Mouse (Mus musculus): Measurements from ENCODE around the gene Tmem132b. TPM values are rescaled to one million over a fixed set of nuclear protein-coding genes. Genes with fewer than 3 reads are reported as not detected.

Gene Tmem132b
- polyA plus RNA-seq, 1 experiment from 2014 or later = 8.4 TPM

- no peaks in the 10 kb centered on the region for H3K4me1 ChIP-seq (replicated peaks; ENCODE audit: control insufficient read depth, insufficient read depth, low read length)
- H3K4me3 ChIP-seq (replicated peaks; ENCODE audit: low read length) = no peak overlapping the region
- no peak for ATAC-seq
- no peak overlapping the region for H3K9ac ChIP-seq (replicated peaks; ENCODE audit: low read depth, low read length)
- 100% methylated on average over 1 of the region's 1 CpGs for WGBS
- H3K9me3 ChIP-seq (ENCODE audit: control insufficient read depth, low read length) = no peaks in the 10 kb centered on the region; the same call in 1 of the 2 replicates
- no peaks in the 10 kb centered on the region for H3K27me3 ChIP-seq (replicated peaks; ENCODE audit: control insufficient read depth, insufficient read depth, low read length)
- no peak overlapping the region for H3K4me2 ChIP-seq (ENCODE audit: low read length)
- no peaks in the 10 kb centered on the region for H3K36me3 ChIP-seq (ENCODE audit: control insufficient read depth, insufficient read depth)
- H3K27ac ChIP-seq (ENCODE audit: low read length) = no peak overlapping the region
Observed at GRCm38 (mm10) chr5:125780332-125780731, 248.8 kb downstream of the Tmem132b start.

- H3K9ac ChIP-seq (replicated peaks; ENCODE audit: low read depth, low read length) = no peak overlapping the region
- ATAC-seq = no peak
- H3K27ac ChIP-seq (ENCODE audit: low read length) = no peak overlapping the region
- H3K36me3 ChIP-seq (ENCODE audit: control insufficient read depth, insufficient read depth) = no peaks in the 10 kb centered on the region
- 93% methylated on average over 1 of the region's 1 CpGs for WGBS
- H3K27me3 ChIP-seq (replicated peaks; ENCODE audit: control insufficient read depth, insufficient read depth, low read length) = no peaks in the 10 kb centered on the region
- no peaks in the 10 kb centered on the region; the same call in 1 of the 2 replicates for H3K9me3 ChIP-seq (ENCODE audit: control insufficient read depth, low read length)
- H3K4me2 ChIP-seq (ENCODE audit: low read length) = no peak overlapping the region
- H3K4me1 ChIP-seq (replicated peaks; ENCODE audit: control insufficient read depth, insufficient read depth, low read length) = no peaks in the 10 kb centered on the region
- no peak overlapping the region for H3K4me3 ChIP-seq (replicated peaks; ENCODE audit: low read length)
Observed at GRCm38 (mm10) chr5:125792643-125793042, 261.1 kb downstream of the Tmem132b start.

GRCm38 (mm10) chr5:125794318-125794717 lies 262.7 kb downstream of the Tmem132b start:
- WGBS = 64% methylated on average over 1 of the region's 1 CpGs
- Histone ChIP-seq H3K4me3 (replicated peaks; ENCODE audit: low read length) (no peak overlapping the region), H3K9me3 (ENCODE audit: control insufficient read depth, low read length) (no peaks in the 10 kb centered on the region; the same call in 1 of the 2 replicates), H3K4me2 (ENCODE audit: low read length) (no peak overlapping the region), H3K27me3 (replicated peaks; ENCODE audit: control insufficient read depth, insufficient read depth, low read length) (no peaks in the 10 kb centered on the region), H3K4me1 (replicated peaks; ENCODE audit: control insufficient read depth, insufficient read depth, low read length) (no peaks in the 10 kb centered on the region; the same call in 1 of the 2 replicates), H3K9ac (replicated peaks; ENCODE audit: low read depth, low read length) (no peak overlapping the region), H3K27ac (ENCODE audit: low read length) (no peak overlapping the region), H3K36me3 (ENCODE audit: control insufficient read depth, insufficient read depth) (no peaks in the 10 kb centered on the region)
- ATAC-seq = no peak

- peak overlapping the region; percentile 20; the same call in 1 of the 2 replicates for H3K4me2 ChIP-seq (ENCODE audit: low read length)
- H3K9me3 ChIP-seq (ENCODE audit: control insufficient read depth, low read length) = no peaks in the 10 kb centered on the region
- no peak for ATAC-seq
- H3K4me3 ChIP-seq (replicated peaks; ENCODE audit: low read length) = no peak overlapping the region
- H3K27me3 ChIP-seq (replicated peaks; ENCODE audit: control insufficient read depth, insufficient read depth, low read length) = no peaks in the 10 kb centered on the region
- no peak overlapping the region for H3K27ac ChIP-seq (ENCODE audit: low read length)
- H3K9ac ChIP-seq (replicated peaks; ENCODE audit: low read depth, low read length) = no peak overlapping the region
- 17% methylated on average over 5 of the region's 5 CpGs for WGBS
- H3K36me3 ChIP-seq (ENCODE audit: control insufficient read depth, insufficient read depth) = no peaks in the 10 kb centered on the region
- H3K4me1 ChIP-seq (replicated peaks; ENCODE audit: control insufficient read depth, insufficient read depth, low read length) = peaks cover 15% of the 10 kb centered on the region
Observed at GRCm38 (mm10) chr5:125799622-125800021, 268.0 kb downstream of the Tmem132b start.

- peak; percentile 43; the same call in 1 of the 2 replicates for ATAC-seq
- no peak overlapping the region for H3K9ac ChIP-seq (replicated peaks; ENCODE audit: low read depth, low read length)
- H3K4me1 ChIP-seq (replicated peaks; ENCODE audit: control insufficient read depth, insufficient read depth, low read length) = peaks cover 19% of the 10 kb centered on the region
- no peaks in the 10 kb centered on the region for H3K9me3 ChIP-seq (ENCODE audit: control insufficient read depth, low read length)
- H3K36me3 ChIP-seq (ENCODE audit: control insufficient read depth, insufficient read depth) = no peaks in the 10 kb centered on the region
- 12% methylated on average over 11 of the region's 11 CpGs for WGBS
- H3K4me3 ChIP-seq (replicated peaks; ENCODE audit: low read length) = no peak overlapping the region
- H3K27me3 ChIP-seq (replicated peaks; ENCODE audit: control insufficient read depth, insufficient read depth, low read length) = no peaks in the 10 kb centered on the region
- H3K27ac ChIP-seq (ENCODE audit: low read length) = no peak overlapping the region
- peak overlapping the region; percentile 20; the same call in 1 of the 2 replicates for H3K4me2 ChIP-seq (ENCODE audit: low read length)
Observed at GRCm38 (mm10) chr5:125800025-125800424, 268.5 kb downstream of the Tmem132b start.

GRCm38 (mm10) chr5:125802801-125803200 lies 271.2 kb downstream of the Tmem132b start:
- Histone ChIP-seq H3K9me3 (ENCODE audit: control insufficient read depth, low read length) (no peaks in the 10 kb centered on the region), H3K4me1 (replicated peaks; ENCODE audit: control insufficient read depth, insufficient read depth, low read length) (peaks cover 30% of the 10 kb centered on the region), H3K4me3 (replicated peaks; ENCODE audit: low read length) (no peak overlapping the region), H3K9ac (replicated peaks; ENCODE audit: low read depth, low read length) (no peak overlapping the region), H3K4me2 (ENCODE audit: low read length) (no peak overlapping the region), H3K27ac (ENCODE audit: low read length) (no peak overlapping the region), H3K36me3 (ENCODE audit: control insufficient read depth, insufficient read depth) (no peaks in the 10 kb centered on the region), H3K27me3 (replicated peaks; ENCODE audit: control insufficient read depth, insufficient read depth, low read length) (no peaks in the 10 kb centered on the region)
- no peak for ATAC-seq
- 44% methylated on average over 7 of the region's 7 CpGs for WGBS

GRCm38 (mm10) chr5:125805327-125805726 lies 273.8 kb downstream of the Tmem132b start:
- WGBS = 12% methylated on average over 5 of the region's 5 CpGs

GRCm38 (mm10) chr5:125807861-125808260 lies 276.3 kb downstream of the Tmem132b start:
- ATAC-seq = peak; percentile 55
- H3K4me1 ChIP-seq (replicated peaks; ENCODE audit: control insufficient read depth, insufficient read depth, low read length) = peaks cover 23% of the 10 kb centered on the region
- no peak overlapping the region for H3K4me3 ChIP-seq (replicated peaks; ENCODE audit: low read length)
- no peaks in the 10 kb centered on the region for H3K27me3 ChIP-seq (replicated peaks; ENCODE audit: control insufficient read depth, insufficient read depth, low read length)
- H3K4me2 ChIP-seq (ENCODE audit: low read length) = no peak overlapping the region
- peak overlapping the region; percentile 82 for H3K27ac ChIP-seq (ENCODE audit: low read length)
- H3K9ac ChIP-seq (replicated peaks; ENCODE audit: low read depth, low read length) = no peak overlapping the region
- WGBS = 43% methylated on average over 5 of the region's 5 CpGs
- H3K36me3 ChIP-seq (ENCODE audit: control insufficient read depth, insufficient read depth) = no peaks in the 10 kb centered on the region
- H3K9me3 ChIP-seq (ENCODE audit: control insufficient read depth, low read length) = no peaks in the 10 kb centered on the region

More at GRCm38 (mm10) chr5:125805327-125805726, 273.8 kb downstream of the Tmem132b start:
- ATAC-seq = peak; percentile 88
- H3K9me3 ChIP-seq (ENCODE audit: control insufficient read depth, low read length) = no peaks in the 10 kb centered on the region
- H3K4me3 ChIP-seq (replicated peaks; ENCODE audit: low read length) = no peak overlapping the region
- H3K36me3 ChIP-seq (ENCODE audit: control insufficient read depth, insufficient read depth) = no peaks in the 10 kb centered on the region
- H3K9ac ChIP-seq (replicated peaks; ENCODE audit: low read depth, low read length) = no peak overlapping the region
- H3K27me3 ChIP-seq (replicated peaks; ENCODE audit: control insufficient read depth, insufficient read depth, low read length) = no peaks in the 10 kb centered on the region
- peaks cover 23% of the 10 kb centered on the region for H3K4me1 ChIP-seq (replicated peaks; ENCODE audit: control insufficient read depth, insufficient read depth, low read length)
- peak overlapping the region; percentile 37 for H3K27ac ChIP-seq (ENCODE audit: low read length)
- H3K4me2 ChIP-seq (ENCODE audit: low read length) = no peak overlapping the region

- Histone ChIP-seq H3K27ac (ENCODE audit: low read length) (no peak overlapping the region), H3K36me3 (ENCODE audit: control insufficient read depth, insufficient read depth) (no peaks in the 10 kb centered on the region), H3K4me1 (replicated peaks; ENCODE audit: control insufficient read depth, insufficient read depth, low read length) (0 out of 2 replicates have a peak, but pooled peaks cover 3% of the 10 kb centered on the region), H3K4me2 (ENCODE audit: low read length) (no peak overlapping the region), H3K27me3 (replicated peaks; ENCODE audit: control insufficient read depth, insufficient read depth, low read length) (no peaks in the 10 kb centered on the region), H3K4me3 (replicated peaks; ENCODE audit: low read length) (no peak overlapping the region), H3K9ac (replicated peaks; ENCODE audit: low read depth, low read length) (no peak overlapping the region), H3K9me3 (ENCODE audit: control insufficient read depth, low read length) (0 out of 2 replicates have a peak, but pooled peaks cover 2% of the 10 kb centered on the region)
- WGBS = 71% methylated on average over 3 of the region's 3 CpGs
- ATAC-seq = no peak
Observed at GRCm38 (mm10) chr5:125829342-125829741, 297.8 kb downstream of the Tmem132b start.

GRCm38 (mm10) chr5:125835890-125836289 lies 304.3 kb downstream of the Tmem132b start:
- Histone ChIP-seq H3K9ac (replicated peaks; ENCODE audit: low read depth, low read length) (no peak overlapping the region), H3K36me3 (ENCODE audit: control insufficient read depth, insufficient read depth) (no peaks in the 10 kb centered on the region), H3K27me3 (replicated peaks; ENCODE audit: control insufficient read depth, insufficient read depth, low read length) (no peaks in the 10 kb centered on the region), H3K9me3 (ENCODE audit: control insufficient read depth, low read length) (0 out of 2 replicates have a peak, but pooled peaks cover 2% of the 10 kb centered on the region), H3K27ac (ENCODE audit: low read length) (no peak overlapping the region), H3K4me2 (ENCODE audit: low read length) (no peak overlapping the region), H3K4me3 (replicated peaks; ENCODE audit: low read length) (no peak overlapping the region), H3K4me1 (replicated peaks; ENCODE audit: control insufficient read depth, insufficient read depth, low read length) (no peaks in the 10 kb centered on the region)
- ATAC-seq = no peak
- WGBS = 82% methylated on average over 1 of the region's 1 CpGs

All from forebrain, embryonic 16.5 days (tissue).